ENCODE assay signal across 21 mouse cellular contexts in the genomic region with DNA sequence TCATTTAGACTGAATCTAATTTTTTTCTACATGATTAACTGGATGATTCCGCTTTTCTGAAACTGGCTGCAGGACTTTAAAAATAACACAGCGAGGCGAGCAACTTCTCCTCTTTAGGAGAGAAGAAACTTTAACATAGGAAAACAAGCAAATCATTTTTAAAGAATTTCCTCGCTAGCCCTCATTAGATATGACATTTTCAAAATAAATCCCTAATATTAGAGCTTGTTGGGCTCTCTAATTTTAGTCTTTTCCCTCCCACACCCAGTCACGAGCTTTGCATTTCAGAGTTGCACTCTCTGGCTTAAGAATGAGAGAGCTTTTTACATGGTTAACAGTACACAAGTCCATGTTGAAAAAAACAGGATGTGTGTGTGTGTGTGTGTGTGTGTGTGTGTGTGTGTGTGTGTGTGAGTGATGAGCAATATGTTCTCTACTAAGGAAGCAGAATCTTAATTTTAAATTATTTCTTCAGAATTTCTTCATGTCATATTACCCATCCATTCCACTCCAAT.
"Had no signal": no experiment of that assay in that cellular context is flagged by ENCODE, and none has a peak within 500 bp of the region (broad histone marks: within the 10 kb centered on the region; RNA-seq: fewer than 3 reads in every experiment).

No protein-coding gene starts in this region.

- H3K4me3 ChIP-seq: intestine, embryonic 15.5 days; kidney, embryonic 15.5 days; limb, embryonic 10.5 days; limb, embryonic 13.5 days; liver, embryonic 12.5 days; liver, embryonic 15.5 days; lung, embryonic 15.5 days; megakaryocyte, embryonic 14.5 days; stomach, embryonic 15.5 days had no signal

- ATAC-seq: intestine, embryonic 15.5 days; liver, embryonic 12.5 days had no signal

- DNase-seq: kidney, adult 11 months; kidney, adult 8-10 months; kidney, postnatal 10 days; kidney, postnatal 4 days; liver; lung, adult 18-20 months; lung, postnatal 10 days; lung, postnatal 36 days; midbrain, embryonic 14.5 days; right cerebral cortex, postnatal 25 days; spleen, adult 18-20 months; thymus, postnatal 25 days had no signal

- H3K27ac ChIP-seq: intestine, embryonic 15.5 days; kidney, embryonic 15.5 days; limb, embryonic 10.5 days; limb, embryonic 13.5 days; liver, embryonic 12.5 days; liver, embryonic 15.5 days; lung, embryonic 15.5 days; stomach, embryonic 15.5 days had no signal
